Mouse (Mus musculus) hindbrain, embryonic 10.5 days (tissue): ENCODE data around the gene Mrpl2. TPM values are rescaled to one million over a fixed set of nuclear protein-coding genes. Genes with fewer than 3 reads are reported as not detected.
A peak's percentile ranks its signal among the peaks of the same experiment; 100 is the strongest.

Experiments
- DNase-seq: peaks from one replicate; pipeline ENCODE4 v3.0.0-alpha.2; 2017; ENCODE audit warnings: low spot score
- H3K27ac ChIP-seq: fragments of 300-500 bp; sonication (generic); 2 replicates; pipeline ENCODE4 v1.5.1; 2016; ENCODE audit warnings: mild to moderate bottlenecking, moderate library complexity
- H3K27me3 ChIP-seq: fragments of 300-500 bp; sonication (generic); 2 replicates; pipeline ENCODE4 v1.6.1; 2016; ENCODE audit warnings: mild to moderate bottlenecking; ENCODE audit not compliant: poor library complexity, insufficient read depth, severe bottlenecking
- H3K36me3 ChIP-seq: fragments of 300-500 bp; sonication (generic); 2 replicates; pipeline ENCODE4 v1.6.1; 2016; ENCODE audit warnings: mild to moderate bottlenecking, moderate library complexity
- H3K4me1 ChIP-seq: fragments of 300-500 bp; sonication (generic); replicated peaks from 2 replicates; pipeline ENCODE4 v1.6.1; 2016; ENCODE audit warnings: mild to moderate bottlenecking
- H3K4me3 ChIP-seq: fragments of 300-500 bp; sonication (generic); 2 replicates; pipeline ENCODE4 v1.5.1; 2016; ENCODE audit warnings: mild to moderate bottlenecking, moderate library complexity
- H3K9me3 ChIP-seq: fragments of 300-500 bp; sonication (generic); 2 replicates; pipeline ENCODE4 v1.6.1; 2016; ENCODE audit warnings: mild to moderate bottlenecking, moderate library complexity
- WGBS: fragments of 180-500 bp; shearing (Covaris S2); methylation state at CpG from one replicate; pipeline ENCODE4 v1.1.7; 2016; 5-methylcytosine and 5-hydroxymethylcytosine counted together
- polyA plus RNA-seq: library from polyadenylated mRNA; unstranded; fragments of >200 nt; fragmentation: Nextera tagmentation; extraction: Ambion mirVana; gene quantifications from 2 replicates; pipeline ENCODE4 v1.2.1, GENCODE M21; 2016

Gene Mrpl2
- polyA plus RNA-seq, 1 experiment from 2014 or later = 115 TPM

DNA sequence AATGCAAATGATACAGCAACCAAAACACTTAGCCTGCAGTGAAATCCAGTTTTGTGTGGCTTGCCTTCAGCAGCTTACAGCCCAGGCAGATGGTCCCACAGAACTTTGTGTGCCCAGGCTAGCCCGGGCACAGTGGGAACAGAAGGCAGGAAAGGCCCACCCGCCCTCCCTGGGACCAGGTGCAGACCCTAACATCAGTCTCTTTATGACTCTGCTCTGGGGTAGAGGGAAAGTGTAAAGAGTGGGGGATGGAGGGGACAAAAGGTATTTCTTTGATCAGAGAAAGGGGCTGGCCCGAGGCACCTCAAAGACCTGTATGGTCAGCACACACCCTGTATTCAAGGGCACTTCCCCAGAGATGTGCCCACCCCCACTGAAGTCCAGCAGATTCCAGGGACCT, 32.8 kb upstream of the Mrpl2 start:
- no peak for DNase-seq
- WGBS = 54% methylated on average over 3 of the region's 3 CpGs
- no peaks in the 10 kb centered on the region for H3K9me3 ChIP-seq
- peak overlapping the region; percentile 64 for H3K27ac ChIP-seq
- H3K4me3 ChIP-seq = no peak overlapping the region
- no peaks in the 10 kb centered on the region for H3K27me3 ChIP-seq
- peaks cover 14% of the 10 kb centered on the region for H3K36me3 ChIP-seq
- peaks cover 66% of the 10 kb centered on the region for H3K4me1 ChIP-seq

DNA sequence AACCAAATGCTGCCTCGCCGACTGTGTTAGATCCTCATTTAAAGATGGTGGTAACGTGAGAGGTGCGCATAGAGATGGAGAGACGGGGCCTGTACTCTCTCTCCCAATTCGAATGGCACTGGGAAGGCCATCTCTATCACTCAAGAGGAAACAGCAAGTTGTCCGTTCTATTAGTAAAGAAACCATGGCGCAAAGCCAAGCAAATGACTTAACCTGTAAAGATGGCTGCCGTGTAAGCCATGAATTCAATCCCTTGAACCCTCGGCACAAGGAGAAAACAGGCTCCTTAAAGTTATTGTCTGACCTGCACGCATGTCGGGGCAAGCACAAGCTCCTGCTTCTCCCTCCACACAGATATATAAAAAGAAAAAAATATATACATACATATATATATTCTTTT, 28.2 kb upstream of the Mrpl2 start:
- no peak for DNase-seq
- Histone ChIP-seq H3K27ac (peak overlapping the region; percentile 93), H3K36me3 (no peaks in the 10 kb centered on the region), H3K4me3 (peak overlapping the region; percentile 38), H3K4me1 (peaks cover 82% of the 10 kb centered on the region), H3K9me3 (no peaks in the 10 kb centered on the region), H3K27me3 (no peaks in the 10 kb centered on the region)
- WGBS = 64% methylated on average over 12 of the region's 12 CpGs

DNA sequence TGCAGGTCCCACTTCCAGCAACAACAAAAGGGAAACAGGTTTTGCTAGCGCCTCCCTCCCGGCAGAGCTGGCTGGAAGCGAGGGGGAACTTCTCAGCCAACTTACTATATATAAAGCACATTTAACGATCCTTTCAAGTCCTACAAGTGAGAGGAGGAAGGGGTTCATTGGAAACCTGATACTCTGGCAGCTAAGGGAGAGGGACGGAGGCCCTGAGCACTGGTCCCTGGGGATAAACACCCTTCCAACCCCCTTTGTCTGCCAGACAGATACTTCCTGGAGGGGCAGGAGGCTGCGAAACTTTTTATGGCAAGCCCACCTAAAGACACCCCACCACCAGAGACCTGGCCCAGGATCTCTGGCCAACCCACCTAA, 27.6 kb upstream of the Mrpl2 start:
- no peaks in the 10 kb centered on the region for H3K9me3 ChIP-seq
- no peaks in the 10 kb centered on the region for H3K27me3 ChIP-seq
- WGBS = 3% methylated on average over 6 of the region's 6 CpGs
- no peaks in the 10 kb centered on the region for H3K36me3 ChIP-seq
- H3K27ac ChIP-seq = peak overlapping the region; percentile 93
- DNase-seq = peak; percentile 47
- peaks cover 82% of the 10 kb centered on the region for H3K4me1 ChIP-seq
- peak overlapping the region; percentile 38 for H3K4me3 ChIP-seq

DNA sequence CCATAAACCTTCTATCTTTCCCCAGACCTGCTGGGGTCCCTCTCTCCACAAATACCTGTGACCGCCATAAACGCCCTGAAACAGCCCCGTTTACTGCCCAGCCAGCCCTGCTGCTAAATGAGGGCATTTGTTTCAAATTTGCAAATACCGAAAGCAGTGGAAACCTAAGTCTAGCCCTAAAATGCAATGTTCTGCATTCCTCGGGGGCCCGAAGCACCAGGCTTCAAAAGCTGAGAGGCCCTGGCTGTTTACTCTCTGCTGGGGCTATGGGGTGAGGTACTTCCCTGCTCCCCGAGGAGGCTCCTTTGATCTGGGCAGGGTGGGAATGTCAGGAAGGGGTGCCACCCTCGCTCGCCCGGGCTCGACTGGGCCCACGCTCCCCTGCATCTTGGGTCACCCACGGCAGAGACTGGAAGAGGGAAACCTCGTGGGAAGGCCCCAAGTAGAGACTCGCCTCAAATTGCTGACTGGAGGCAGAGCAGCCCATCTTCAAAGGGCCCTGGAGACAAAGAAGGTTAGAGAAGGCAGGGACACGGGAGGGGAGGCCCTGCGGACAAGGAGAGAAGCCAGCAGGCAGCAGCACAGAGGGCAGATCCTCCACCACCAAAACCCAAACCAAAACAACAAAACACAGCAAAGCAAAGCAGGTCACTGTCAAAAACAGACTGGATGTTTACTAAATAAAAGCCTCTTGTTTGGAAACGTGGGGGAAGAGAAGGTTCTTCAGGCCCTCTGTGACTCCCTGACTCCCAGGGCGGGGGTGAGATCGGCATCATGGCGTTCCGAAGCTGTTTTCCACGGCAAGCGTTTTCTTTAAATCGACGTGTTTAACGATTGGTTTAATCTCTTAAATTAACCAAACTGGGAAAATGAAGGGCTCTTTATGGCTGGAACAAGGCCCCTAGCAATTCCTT, 27.0 kb upstream of the Mrpl2 start:
- peak; percentile 64 for DNase-seq
- peak overlapping the region; percentile 38 for H3K4me3 ChIP-seq
- H3K4me1 ChIP-seq = peaks cover 82% of the 10 kb centered on the region
- WGBS = 3% methylated on average over 27 of the region's 27 CpGs
- H3K36me3 ChIP-seq = no peaks in the 10 kb centered on the region
- no peaks in the 10 kb centered on the region for H3K9me3 ChIP-seq
- no peaks in the 10 kb centered on the region for H3K27me3 ChIP-seq
- H3K27ac ChIP-seq = peak overlapping the region; percentile 93

DNA sequence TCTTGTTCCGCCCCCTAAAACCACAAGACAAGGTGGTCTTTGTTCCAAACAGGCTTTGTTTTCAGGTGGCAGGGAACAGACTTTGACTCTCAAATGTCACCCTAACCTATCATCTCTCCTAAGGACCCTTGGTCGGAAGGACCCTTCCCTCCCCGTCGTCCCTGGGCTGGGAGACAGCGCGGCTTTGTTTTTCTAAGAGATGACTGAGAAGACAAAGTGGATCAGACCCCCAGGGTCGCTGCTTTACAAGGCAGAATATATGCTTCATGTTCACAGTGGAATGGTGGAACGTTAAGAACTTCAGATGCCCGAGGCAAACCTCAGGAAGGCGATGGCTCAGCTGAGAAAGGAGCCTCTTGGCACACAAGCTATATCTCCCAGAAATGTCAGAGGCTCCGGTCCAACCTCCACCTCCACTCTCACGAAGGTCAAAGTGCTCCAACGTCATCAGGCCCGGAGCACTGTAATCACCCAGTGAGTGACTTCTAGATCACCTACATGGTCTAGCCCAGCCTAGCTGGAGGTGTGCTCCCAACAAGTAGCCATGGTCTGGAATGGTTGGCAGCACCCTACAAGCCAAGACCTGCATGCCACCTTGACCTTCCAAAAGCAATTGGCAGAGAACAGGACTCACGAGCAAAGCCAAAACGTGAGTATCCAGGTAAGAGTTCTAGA, 26.2 kb upstream of the Mrpl2 start:
- Histone ChIP-seq H3K4me1 (peaks cover 88% of the 10 kb centered on the region), H3K9me3 (no peaks in the 10 kb centered on the region), H3K27ac (peak overlapping the region; percentile 93), H3K36me3 (no peaks in the 10 kb centered on the region), H3K4me3 (peak overlapping the region; percentile 38), H3K27me3 (no peaks in the 10 kb centered on the region)
- 30% methylated on average over 16 of the region's 16 CpGs for WGBS
- peak; percentile 44 for DNase-seq

DNA sequence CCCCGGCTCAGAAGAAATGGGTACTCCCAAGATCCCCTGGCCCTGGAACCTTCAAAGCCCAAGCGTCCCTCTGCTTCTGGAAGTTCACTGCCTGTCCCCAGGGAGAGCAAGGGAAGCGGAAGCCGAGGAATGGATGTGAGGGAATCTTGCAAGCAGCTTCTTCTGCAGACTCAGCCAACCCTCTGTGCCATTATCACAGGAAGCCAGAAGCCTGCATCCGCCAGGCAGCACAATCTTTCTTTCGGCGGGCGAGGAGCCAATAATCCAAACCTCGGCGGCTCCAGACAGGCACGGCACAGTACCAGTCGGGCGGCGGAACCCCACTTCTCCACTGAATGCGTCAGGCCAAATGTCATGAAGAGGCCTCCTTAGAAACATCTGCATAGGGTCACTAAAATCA, 24.7 kb upstream of the Mrpl2 start:
- DNase-seq = no peak
- Histone ChIP-seq H3K27ac (peak overlapping the region; percentile 93), H3K4me3 (peak overlapping the region; percentile 20; the same call in 1 of the 2 replicates), H3K27me3 (no peaks in the 10 kb centered on the region), H3K9me3 (no peaks in the 10 kb centered on the region), H3K36me3 (no peaks in the 10 kb centered on the region), H3K4me1 (peaks cover 98% of the 10 kb centered on the region)
- 77% methylated on average over 15 of the region's 15 CpGs for WGBS

DNA sequence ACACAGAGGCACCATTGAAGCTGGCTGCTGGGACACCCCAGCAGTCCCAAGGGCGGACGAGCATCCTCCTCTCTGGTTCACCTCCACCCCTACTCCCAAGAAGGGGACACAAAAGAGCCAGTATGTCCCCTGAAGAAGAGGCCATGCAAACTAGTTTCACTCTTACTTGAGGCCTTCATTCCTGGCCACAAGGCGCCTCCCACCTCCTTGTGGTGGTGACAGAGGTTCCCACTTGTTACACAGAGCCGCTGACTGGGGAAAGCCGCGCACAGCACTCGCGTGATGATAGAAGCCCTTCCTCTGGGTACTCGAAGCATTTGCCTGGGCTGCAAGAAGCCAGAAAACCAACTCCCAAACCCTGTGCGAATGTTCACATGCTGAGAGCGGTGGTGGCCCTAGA, 23.8 kb upstream of the Mrpl2 start:
- H3K9me3 ChIP-seq = no peaks in the 10 kb centered on the region
- DNase-seq = no peak
- H3K4me1 ChIP-seq = peaks cover 98% of the 10 kb centered on the region
- 0 out of 2 replicates have a peak overlapping the region, but pooled peaks have one; percentile 2 for H3K4me3 ChIP-seq
- no peaks in the 10 kb centered on the region for H3K27me3 ChIP-seq
- H3K36me3 ChIP-seq = no peaks in the 10 kb centered on the region
- WGBS = 80% methylated on average over 11 of the region's 11 CpGs
- peak overlapping the region; percentile 17; the same call in 1 of the 2 replicates for H3K27ac ChIP-seq

DNA sequence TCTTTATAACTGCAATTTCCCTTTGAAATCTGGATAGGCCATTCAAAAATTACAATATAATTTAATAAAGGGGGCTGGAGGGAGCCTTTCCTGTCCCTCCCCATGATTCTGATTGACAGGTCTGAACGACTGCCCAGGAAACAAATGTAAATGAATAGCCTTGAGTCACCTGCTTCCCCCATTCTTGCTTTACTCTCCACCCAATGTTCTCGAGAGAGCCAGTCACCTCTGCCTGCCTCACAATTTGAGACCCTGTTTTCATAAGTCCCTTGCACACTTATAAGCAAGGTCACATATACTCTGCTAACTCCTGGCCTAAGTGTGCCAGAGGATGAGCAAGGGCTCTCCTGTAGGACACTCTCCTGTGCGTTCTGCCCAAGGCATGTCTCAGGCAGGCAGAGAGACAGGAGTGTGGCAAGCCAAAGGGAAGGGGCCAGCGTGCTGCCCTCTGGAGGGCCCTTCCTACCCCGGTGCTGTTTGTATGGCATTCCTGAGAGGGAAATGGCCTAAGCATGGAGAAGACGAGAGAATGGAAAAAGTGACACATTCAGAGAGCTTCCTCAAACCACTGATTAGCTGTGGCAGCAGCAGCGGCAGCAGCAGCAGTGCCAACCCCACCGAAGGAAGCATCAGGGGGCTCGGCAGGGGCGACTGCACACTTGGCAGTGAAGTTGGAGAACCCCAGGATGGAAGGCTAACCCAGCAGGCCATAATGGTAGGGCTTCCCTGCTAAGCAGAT, 22.0 kb upstream of the Mrpl2 start:
- Histone ChIP-seq H3K4me3 (peak overlapping the region; percentile 32), H3K9me3 (no peaks in the 10 kb centered on the region), H3K27ac (peak overlapping the region; percentile 79), H3K36me3 (no peaks in the 10 kb centered on the region), H3K4me1 (peaks cover 97% of the 10 kb centered on the region), H3K27me3 (no peaks in the 10 kb centered on the region)
- WGBS = 35% methylated on average over 10 of the region's 10 CpGs
- DNase-seq = no peak

DNA sequence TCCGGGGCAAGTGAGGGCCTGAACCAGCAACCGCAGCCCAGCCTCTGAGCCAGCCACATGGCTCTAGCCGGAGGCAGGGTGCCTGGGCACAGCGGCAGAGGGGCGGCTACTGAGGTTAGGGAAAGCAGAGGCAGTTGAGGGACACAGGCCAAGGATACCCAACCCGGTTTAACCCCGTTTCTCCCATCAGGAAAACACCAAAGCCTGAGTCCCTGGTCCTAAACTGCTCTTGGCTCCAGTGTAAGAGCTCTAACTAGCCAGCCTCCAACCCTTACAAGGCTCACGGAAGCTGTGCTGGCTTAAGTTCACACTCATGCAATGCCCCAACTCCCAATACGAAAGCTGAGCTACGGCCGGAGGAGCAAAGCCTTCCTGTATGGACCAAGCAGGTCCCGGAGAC, 21.4 kb upstream of the Mrpl2 start:
- 62% methylated on average over 12 of the region's 12 CpGs for WGBS

DNA sequence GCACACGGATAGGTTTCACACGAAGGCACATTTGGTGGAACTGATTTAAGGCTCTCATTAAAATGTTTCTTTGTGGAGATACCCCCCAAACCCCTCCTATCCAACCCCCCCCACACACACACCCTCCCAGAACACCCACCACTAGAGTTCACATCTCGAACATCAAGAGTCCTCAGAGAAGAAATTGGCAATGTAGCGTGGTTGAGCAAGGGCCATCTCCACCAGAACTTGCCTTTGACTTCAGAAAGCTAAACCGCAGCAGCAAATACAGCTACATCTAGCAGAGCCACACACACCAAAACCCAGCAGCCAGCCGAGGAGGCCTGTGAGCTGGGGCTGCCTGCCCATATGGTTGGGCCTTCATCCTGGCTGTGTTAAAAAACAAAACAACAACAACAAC, 18.6 kb upstream of the Mrpl2 start:
- Histone ChIP-seq H3K27me3 (no peaks in the 10 kb centered on the region), H3K4me3 (peak overlapping the region; percentile 98), H3K9me3 (no peaks in the 10 kb centered on the region), H3K36me3 (peaks cover 14% of the 10 kb centered on the region), H3K27ac (0 out of 2 replicates have a peak overlapping the region, but pooled peaks have one; percentile 96), H3K4me1 (peaks cover 94% of the 10 kb centered on the region)
- 64% methylated on average over 6 of the region's 6 CpGs for WGBS
- DNase-seq = no peak

More for the DNA sequence above, 21.4 kb upstream of the Mrpl2 start:
- H3K4me1 ChIP-seq = peaks cover 97% of the 10 kb centered on the region
- H3K27me3 ChIP-seq = no peaks in the 10 kb centered on the region
- no peaks in the 10 kb centered on the region for H3K36me3 ChIP-seq
- peak overlapping the region; percentile 79 for H3K27ac ChIP-seq
- DNase-seq = no peak
- peak overlapping the region; percentile 32 for H3K4me3 ChIP-seq
- no peaks in the 10 kb centered on the region for H3K9me3 ChIP-seq

DNA sequence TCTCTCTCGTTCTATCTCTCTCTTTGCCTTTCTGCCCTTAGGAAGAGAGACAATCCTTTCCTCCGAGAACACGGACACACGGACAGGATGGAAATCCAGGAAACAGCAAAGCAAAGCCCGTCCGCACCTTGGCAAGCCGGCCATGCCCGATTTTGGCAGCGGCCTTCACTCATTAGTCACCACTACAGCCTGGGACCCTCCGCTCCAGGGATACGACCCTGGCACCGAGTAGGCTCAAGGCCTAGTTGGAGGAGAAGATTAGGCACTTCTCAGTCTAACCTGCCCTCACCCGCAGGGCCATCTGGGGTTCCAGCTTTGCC, 17.6 kb upstream of the Mrpl2 start:
- H3K9me3 ChIP-seq = no peaks in the 10 kb centered on the region
- DNase-seq = no peak
- WGBS = under 1% methylated on average over 13 of the region's 13 CpGs
- peaks cover 84% of the 10 kb centered on the region for H3K4me1 ChIP-seq
- H3K27me3 ChIP-seq = no peaks in the 10 kb centered on the region
- H3K36me3 ChIP-seq = peaks cover 24% of the 10 kb centered on the region
- peak overlapping the region; percentile 98 for H3K4me3 ChIP-seq
- H3K27ac ChIP-seq = peak overlapping the region; percentile 96

DNA sequence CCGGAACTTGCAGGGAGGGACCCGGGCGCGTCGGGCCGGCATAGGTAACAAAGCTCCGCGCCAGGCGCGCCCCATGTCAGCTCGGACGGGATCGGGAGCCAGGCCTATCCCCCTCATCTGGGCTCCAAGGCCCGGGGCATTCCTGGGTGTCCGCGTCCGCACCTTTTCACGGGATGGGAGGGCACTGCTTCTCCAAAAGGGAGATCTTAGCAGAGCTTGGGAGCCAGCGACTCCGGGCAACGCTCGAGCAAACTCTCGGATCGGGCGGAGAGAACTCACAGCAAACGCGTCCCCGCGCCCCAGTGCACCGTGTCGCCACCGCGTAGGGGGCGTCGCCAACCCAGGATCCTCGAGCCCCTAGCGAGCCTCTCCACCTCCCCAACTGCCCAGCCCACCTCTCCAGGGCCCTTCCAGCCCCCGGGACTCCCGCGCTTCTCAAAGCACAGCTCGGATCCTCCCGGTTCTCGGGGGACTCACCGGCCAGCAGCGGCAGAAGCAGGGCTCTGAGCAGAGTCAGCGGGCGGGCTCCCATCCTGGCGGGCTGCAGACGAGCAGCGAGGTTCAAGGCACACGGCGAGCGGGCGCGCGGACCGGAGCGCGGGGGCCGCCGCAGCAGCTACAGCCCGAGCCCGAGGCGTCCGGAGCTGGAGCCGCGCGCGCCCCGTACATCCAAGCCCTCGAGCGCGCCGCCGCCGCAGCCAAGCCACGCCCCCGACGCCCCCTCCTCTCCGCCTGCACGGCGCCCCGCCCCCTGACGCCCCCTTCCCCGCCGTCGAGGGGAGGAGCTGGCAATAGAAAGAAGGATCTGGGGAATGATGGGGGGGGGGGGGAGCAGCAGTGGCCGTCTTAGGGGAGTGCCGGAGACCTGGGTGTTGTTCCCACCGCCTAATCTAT, 17.0 kb upstream of the Mrpl2 start, which contains the start of gene Ptk7:
Ptk7 (minus strand) TSS at position 714 of the 894 bp plus-strand sequence.
- peak within 1 kb of the TSS; percentile 98 for H3K4me3 ChIP-seq
- DNase-seq = peak; percentile 95
- no peaks in the 10 kb centered on the region for H3K27me3 ChIP-seq
- H3K36me3 ChIP-seq = peaks cover 30% of the 10 kb centered on the region
- peaks cover 83% of the 10 kb centered on the region for H3K4me1 ChIP-seq
- H3K27ac ChIP-seq = peak within 1 kb of the TSS; percentile 96
- WGBS = under 1% methylated on average over 89 of the region's 90 CpGs
- H3K9me3 ChIP-seq = no peaks in the 10 kb centered on the region
